Mouse (Mus musculus) small intestine, adult 2 months (tissue): ENCODE measurements around the gene Gan. TPM values are rescaled to one million over a fixed set of nuclear protein-coding genes. Genes with fewer than 3 reads are reported as not detected.

ENCODE experiments used
- H3K27ac ChIP-seq: fragments of 200-500 bp; 2 replicates; pipeline ENCODE4 v1.5.1; 2012; ENCODE audit warnings: low read depth, low read length, control low read depth, inconsistent platforms; ENCODE audit not compliant: insufficient read depth
- H3K27me3 ChIP-seq: fragments of 200-500 bp; 2 replicates; pipeline ENCODE4 v1.6.1; 2012; ENCODE audit warnings: mild to moderate bottlenecking, moderate library complexity, low read length, inconsistent platforms; ENCODE audit not compliant: control insufficient read depth, insufficient read depth
- H3K36me3 ChIP-seq: fragments of 200-500 bp; 2 replicates; pipeline ENCODE4 v1.6.1; 2012; ENCODE audit warnings: mild to moderate bottlenecking, low read length, control low read depth, inconsistent platforms; ENCODE audit not compliant: control insufficient read depth, insufficient read depth
- H3K4me1 ChIP-seq: fragments of 200-500 bp; 2 replicates; pipeline ENCODE4 v1.6.1; 2012; ENCODE audit warnings: low read length, inconsistent platforms, mixed read lengths; ENCODE audit not compliant: control insufficient read depth, insufficient read depth, insufficient read length
- H3K4me3 ChIP-seq: fragments of 200-500 bp; 2 replicates; pipeline ENCODE4 v1.5.1; 2012; ENCODE audit warnings: low read depth, mild to moderate bottlenecking, control low read depth, inconsistent platforms, low read length, moderate library complexity
- CTCF ChIP-seq: fragments of 200-500 bp; IDR thresholded peaks from 2 replicates; pipeline ENCODE4 v1.5.1; 2012; ENCODE audit warnings: low read depth, mild to moderate bottlenecking, control low read depth, inconsistent platforms, low read length, moderate library complexity, mixed read lengths; ENCODE audit not compliant: insufficient replicate concordance, insufficient read length; ENCODE audit errors: extremely low read depth
- POLR2A ChIP-seq: fragments of 200-500 bp; IDR thresholded peaks from 2 replicates; pipeline ENCODE4 v1.6.1; 2012; ENCODE audit warnings: low read depth, mild to moderate bottlenecking, control low read depth, inconsistent platforms, low read length, moderate library complexity
- WGBS: fragments of 180-500 bp; shearing (Covaris S2); methylation state at CpG from one replicate; pipeline ENCODE4 v1.1.7; 2018; 5-methylcytosine and 5-hydroxymethylcytosine counted together
- polyA plus RNA-seq: library from polyadenylated mRNA; depleted of rRNA; stranded (reverse); fragments of >200 nt; gene quantifications from 2 replicates; pipeline ENCODE4 v1.2.3, GENCODE M21; 2012

The Gan gene
- polyA plus RNA-seq, 1 experiment: 4.6 TPM

DNA sequence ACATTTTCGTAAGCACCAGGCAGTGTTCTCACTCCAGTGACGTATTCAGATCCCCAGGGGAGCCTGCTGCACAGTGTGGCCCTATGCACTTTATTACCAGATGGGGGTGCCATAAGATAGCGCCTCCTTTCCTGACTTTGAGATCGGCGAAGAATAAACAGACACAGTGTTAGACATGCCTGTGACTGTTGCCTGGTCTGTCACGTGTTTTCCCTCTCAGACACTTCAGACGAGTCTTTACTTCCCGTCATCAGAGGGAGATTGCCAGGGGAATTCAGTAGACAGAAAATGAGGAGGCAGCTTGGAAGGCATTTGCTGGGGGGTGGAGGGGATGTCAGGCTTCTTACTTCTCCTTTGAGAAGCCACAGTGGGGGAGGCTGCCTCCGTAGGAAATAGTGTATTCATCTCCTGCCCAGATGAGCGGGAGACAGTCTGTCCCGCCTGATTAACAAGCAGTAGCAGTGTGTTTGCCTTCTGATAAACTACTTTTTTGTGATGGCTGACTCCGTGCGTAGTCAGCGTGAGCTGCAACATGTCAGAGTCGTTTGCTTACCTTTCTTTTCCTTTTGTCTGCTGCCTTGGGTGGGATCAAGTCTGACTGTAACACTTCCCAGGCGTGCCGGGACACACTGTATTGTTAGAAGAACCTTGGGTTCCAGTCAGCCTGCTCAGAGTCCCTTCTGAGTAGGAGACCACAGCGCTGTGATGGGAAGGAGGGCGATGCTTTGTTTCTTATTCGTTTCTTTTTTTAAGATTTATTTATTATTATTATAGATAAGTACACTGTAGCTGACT is 40.4 kb downstream of the Gan start:
- Histone ChIP-seq H3K27me3 (no peaks in the 10 kb centered on the region), H3K4me3 (no peak overlapping the region), H3K27ac (peak overlapping the region; percentile 80), H3K36me3 (peaks cover 52% of the 10 kb centered on the region), H3K4me1 (peaks cover 4% of the 10 kb centered on the region)
- TF ChIP-seq POLR2A (no peak), CTCF (peak; percentile 40; the same call in 1 of the 2 replicates)
- WGBS: 57% methylated on average over 20 of the region's 20 CpGs

DNA sequence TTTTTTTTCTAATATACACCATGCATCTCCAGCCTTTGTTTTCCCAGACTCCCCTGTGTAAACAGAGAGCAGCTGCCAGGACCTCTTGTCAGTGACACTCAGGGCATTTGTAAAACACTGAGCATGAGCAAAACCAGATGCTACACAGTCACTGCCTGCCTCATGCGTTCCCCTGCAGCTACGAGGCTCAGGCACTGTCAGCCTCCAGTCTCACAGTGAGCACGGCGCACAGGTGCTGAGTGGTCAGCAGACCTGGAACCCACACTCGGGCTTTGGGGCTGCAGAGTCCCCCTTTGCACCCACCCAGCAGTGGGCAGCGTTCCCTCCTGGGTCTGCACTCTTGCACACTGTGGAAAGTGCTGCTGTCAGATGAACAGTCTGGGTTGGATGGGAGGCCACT is 41.7 kb downstream of the Gan start:
- Histone ChIP-seq H3K27ac (no peak overlapping the region), H3K36me3 (peaks cover 54% of the 10 kb centered on the region), H3K27me3 (no peaks in the 10 kb centered on the region), H3K4me3 (no peak overlapping the region), H3K4me1 (peaks cover 4% of the 10 kb centered on the region)
- TF ChIP-seq POLR2A: no peak
- no peak for TF ChIP-seq CTCF
- 75% methylated on average over 6 of the region's 6 CpGs for WGBS

DNA sequence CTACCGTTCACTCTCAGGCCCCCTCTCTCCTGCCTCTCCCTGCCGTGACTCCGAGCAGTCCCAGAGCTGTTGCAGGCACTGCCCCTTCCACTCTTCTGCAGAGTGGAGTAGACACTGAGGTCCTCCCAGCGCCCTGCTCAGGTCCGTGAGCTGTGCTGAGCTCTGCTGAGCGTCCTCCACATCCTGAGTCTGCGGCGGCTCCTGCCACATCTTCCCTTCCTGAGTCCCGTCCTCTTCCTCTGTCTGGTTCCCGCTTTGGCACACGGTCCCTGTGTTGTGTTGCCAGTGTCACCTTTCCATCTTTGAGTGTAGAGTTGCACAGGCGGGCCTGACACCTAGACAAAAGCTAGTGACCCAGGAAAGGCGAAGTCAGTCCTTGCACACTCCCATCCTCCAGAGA is 42.4 kb downstream of the Gan start:
- Histone ChIP-seq H3K36me3 (peaks cover 51% of the 10 kb centered on the region), H3K27ac (no peak overlapping the region), H3K4me3 (no peak overlapping the region), H3K4me1 (peaks cover 4% of the 10 kb centered on the region), H3K27me3 (no peaks in the 10 kb centered on the region)
- 73% methylated on average over 13 of the region's 13 CpGs for WGBS
- TF ChIP-seq POLR2A: no peak
- TF ChIP-seq CTCF: no peak

DNA sequence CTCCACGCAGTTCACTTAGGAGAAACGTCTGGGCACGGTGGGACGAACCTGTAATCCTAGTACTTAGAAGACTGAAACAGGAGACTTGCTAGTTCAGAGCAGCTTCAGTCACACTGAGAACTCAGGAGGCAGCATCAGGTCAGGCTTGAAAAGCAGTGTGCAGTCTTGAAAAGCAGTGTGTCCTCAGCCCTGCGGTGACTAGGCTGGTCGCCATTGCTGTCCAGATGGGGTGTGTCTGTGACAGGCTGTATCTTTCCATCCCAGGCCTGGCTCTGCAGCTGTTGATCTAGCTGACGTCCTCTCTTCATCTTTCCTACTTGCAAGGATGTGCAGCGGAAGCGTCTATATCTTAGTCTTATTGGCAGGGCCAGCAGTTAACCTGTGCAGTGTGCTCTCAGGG is 42.9 kb downstream of the Gan start:
- H3K4me3 ChIP-seq: no peak overlapping the region
- no peaks in the 10 kb centered on the region for H3K27me3 ChIP-seq
- peaks cover 48% of the 10 kb centered on the region for H3K36me3 ChIP-seq
- WGBS: 88% methylated on average over 9 of the region's 9 CpGs
- H3K27ac ChIP-seq: no peak overlapping the region
- peaks cover 4% of the 10 kb centered on the region for H3K4me1 ChIP-seq
- no peak for TF ChIP-seq CTCF
- no peak for TF ChIP-seq POLR2A

DNA sequence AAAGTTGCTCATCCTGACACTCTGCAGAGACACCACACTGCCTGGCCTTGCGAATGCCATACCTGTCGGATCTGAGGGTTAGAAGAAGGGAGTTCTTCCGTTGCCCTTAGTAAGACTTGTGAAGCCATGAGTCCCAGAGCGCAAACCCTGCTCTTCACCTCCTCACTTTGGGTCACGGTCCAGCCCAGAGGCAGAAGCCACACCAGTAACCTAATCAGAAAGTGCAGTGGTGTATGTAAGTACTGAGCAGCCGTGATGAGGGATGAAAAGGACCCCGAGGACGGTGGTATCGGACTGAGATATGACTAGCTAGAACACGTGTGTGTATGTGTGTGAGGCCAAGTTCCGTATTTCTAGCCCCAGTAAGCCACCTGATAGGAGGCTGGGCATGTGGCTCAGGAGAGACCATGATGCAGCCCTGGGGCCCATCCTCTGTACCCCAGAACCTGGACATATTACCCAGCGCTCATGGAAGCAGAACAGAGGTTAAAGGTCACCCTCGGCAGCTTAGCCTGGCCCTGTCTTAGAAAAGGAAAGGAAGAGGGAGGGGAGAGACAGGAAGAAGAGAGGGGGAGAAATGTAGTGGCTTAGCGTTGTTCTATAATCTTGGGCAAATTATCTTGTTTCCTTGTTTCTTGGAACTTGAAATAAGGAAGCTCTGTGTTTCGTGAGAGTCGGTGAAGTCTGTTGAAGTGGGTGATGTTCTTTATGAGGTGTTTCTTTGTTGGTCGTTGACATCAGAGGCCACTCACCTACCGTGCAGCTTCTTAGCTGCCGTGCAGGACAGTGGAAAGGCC is 43.5 kb downstream of the Gan start:
- Histone ChIP-seq H3K27ac (no peak overlapping the region), H3K27me3 (no peaks in the 10 kb centered on the region), H3K4me3 (no peak overlapping the region), H3K36me3 (peaks cover 45% of the 10 kb centered on the region), H3K4me1 (peaks cover 4% of the 10 kb centered on the region)
- TF ChIP-seq POLR2A (no peak), CTCF (no peak)
- WGBS: 81% methylated on average over 19 of the region's 19 CpGs

DNA sequence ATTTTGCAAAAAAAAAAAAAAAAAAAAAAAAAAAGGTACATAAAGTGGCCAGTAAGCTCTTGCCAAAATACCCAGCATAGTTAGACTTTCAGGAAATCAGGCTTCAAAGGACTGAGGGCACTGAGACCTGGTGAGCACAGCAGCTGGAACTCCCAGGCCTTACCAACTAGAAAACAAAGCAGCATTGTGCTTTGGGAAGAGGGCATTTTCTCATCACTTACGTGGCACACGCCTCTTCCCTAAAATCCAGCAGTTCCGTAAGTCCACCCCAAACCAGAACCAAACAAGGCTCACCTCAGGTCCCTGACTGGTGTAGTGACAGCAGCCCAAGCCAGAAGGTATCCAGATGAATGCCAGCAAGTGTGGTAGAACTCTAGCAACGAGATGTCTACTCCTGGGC is 45.1 kb downstream of the Gan start:
- Histone ChIP-seq H3K36me3 (peaks cover 37% of the 10 kb centered on the region), H3K4me1 (peaks cover 4% of the 10 kb centered on the region), H3K27me3 (no peaks in the 10 kb centered on the region), H3K27ac (no peak overlapping the region), H3K4me3 (no peak overlapping the region)
- WGBS: 97% methylated on average over 4 of the region's 4 CpGs
- TF ChIP-seq CTCF: no peak
- TF ChIP-seq POLR2A: no peak

DNA sequence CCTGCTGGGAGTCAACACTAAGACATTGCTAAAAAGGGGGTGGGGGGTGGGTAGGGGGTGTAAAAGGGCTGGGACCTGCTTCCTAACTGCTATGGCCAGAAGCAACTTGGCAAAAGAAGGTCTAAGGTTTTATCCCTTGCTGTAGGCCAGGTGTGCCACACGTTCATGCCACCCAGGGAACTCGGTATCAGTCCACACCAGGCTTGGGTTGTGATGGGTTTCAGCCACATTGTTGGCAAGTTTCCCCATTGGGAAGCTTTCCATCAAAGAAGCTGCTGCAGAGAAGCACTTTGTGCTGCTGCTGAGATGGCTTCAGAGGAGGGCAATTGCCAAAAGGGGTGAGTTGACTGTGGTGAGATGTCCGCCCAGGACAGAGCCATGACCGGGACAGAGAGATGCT is 47.9 kb downstream of the Gan start:
- H3K27ac ChIP-seq: no peak overlapping the region
- 84% methylated on average over 4 of the region's 4 CpGs for WGBS
- H3K4me1 ChIP-seq: no peaks in the 10 kb centered on the region
- no peak overlapping the region for H3K4me3 ChIP-seq
- peaks cover 43% of the 10 kb centered on the region for H3K36me3 ChIP-seq
- no peak for TF ChIP-seq CTCF
- TF ChIP-seq POLR2A: no peak
- no peaks in the 10 kb centered on the region for H3K27me3 ChIP-seq
